Mouse (Mus musculus): ENCODE measurements around the gene Trim69.

Trim69 gene

DNA sequence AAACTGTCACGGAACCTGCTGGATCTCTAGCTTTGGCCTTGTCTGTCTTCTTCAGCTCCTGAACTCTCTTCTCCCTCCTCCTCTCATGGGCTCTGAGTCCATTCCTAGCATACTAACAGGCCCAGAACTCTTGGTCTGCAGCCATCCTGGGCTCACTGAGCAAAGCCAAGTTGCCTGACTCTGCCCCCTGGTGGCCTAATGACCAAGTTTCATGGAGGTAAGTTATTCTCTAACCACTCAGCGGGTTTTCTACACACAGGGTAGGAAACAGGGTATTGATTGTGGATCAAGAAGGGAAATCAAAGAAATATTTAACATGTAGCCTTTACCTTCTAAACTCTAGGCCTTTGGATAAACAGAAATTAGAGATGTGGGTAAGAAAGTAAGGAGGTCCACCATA, at the start of gene Trim69:
Trim69 (plus strand) TSS at position 21 of the 400 bp plus-strand sequence.
- peak; percentile 77 to 89 for DNase-seq

DNA sequence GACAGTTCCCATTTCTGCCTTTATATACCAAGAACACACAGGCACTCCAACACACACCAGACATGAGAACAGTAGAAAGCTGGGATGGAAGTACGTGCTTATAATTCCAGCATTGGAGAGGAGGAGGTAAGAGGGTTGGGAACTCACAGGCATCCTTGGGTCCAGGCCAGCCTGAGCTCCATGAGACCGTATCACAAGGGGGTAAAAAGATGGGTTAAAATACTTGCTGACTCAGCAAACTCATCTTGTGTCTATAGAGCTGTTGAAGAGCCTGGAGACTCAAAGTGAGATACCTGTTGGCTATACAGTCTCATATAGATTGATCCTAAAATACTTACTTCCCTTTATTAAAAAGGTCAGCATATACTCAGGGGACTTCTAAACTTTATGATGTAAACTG, 43.6 kb upstream of the Trim69 start:
- DNase-seq = no peak

DNA sequence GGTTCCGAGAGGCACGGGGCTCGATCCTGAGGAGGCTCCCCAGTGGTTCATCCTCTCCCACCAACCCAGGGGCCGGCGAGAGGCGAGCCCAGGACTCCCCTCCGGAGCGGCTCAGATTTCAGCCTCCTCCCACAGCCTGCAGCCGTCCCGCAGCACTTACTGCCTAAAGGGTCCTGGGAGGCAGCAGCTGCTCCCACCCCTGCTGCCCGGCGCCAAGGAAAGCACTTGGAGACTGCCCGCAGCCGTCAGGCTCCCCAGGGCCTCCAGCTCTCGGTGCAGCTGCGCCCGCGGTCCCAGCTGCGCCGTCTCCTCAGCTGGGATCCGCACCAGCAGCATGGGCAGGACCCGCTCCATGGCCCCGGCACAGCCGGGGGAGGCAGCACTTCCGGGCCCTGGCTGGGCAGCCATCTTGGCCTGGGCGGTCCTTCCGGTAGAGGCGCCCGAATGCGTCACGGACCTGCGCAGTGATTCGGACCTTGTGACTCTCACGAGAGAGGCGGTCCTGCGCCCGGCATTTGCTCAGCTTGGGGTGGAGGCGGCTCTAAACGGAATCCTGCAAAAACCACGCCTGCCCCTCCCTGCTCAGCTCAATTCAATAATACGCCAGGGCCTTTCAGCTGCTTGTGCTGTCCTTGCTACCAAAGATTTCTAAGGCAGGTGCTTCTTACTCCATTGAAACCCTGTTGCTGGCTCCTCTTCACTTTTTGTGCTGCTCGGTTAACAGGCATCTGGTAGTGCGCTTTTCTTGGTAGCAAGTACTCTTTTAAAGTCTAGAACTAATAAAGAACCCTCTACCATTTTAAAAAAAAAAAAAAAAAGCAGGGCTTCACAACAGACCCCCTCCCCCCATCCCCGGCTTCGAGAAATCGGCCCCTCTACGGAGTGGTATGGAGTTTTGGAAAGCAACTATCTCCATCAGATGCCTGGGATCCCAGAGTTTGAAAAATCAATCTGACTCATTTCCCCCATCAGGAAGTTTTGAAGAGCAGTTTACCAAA, 42.2 kb upstream of the Trim69 start, which contains the start of gene Spg11:
Spg11 (minus strand) TSS at position 426 of the 998 bp plus-strand sequence.
- DNase-seq = peak; percentile 97 to 98

DNA sequence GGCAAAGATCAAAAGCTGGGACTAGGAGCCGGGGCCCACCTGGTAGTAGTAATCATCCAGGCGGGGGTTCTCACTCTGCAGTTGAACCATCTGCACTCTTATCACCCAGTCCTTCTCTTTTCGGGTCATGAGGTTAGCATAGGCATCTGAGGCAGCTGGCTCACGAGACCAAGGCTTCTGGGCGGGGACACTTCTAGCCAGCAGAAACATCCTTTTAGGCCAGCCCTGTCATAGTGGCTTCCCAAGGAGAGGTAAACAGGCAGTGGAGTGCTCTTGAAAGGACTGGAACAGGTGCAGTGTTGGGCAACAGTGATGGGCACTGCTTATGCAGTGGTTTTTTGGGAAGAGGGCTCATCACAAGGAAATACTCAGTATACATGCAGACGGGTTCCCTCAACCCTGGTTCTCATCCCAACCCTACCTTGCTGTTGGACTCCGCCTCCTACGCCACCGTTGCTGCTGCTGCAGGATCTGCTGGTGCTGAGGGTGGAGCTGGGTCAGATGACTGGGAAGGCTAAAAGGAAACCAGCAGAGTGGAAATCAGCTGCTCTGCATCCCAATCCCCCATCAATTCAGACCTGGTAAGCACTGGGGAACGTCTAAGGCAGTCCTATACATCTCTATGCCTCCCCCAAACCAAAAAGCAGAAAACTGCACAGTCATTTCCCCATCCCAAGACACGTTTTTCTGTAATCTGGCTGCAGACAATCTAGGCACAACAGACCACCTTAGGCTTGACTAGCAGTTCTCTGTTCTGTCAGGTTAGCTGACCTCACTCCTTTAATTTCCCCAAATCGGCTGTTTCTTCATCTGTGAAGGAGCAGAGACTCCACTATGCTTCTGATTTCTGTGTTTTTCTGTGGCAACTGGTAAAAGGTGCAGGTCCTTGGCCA, 34.6 kb upstream of the Trim69 start:
- DNase-seq = no peak

DNA sequence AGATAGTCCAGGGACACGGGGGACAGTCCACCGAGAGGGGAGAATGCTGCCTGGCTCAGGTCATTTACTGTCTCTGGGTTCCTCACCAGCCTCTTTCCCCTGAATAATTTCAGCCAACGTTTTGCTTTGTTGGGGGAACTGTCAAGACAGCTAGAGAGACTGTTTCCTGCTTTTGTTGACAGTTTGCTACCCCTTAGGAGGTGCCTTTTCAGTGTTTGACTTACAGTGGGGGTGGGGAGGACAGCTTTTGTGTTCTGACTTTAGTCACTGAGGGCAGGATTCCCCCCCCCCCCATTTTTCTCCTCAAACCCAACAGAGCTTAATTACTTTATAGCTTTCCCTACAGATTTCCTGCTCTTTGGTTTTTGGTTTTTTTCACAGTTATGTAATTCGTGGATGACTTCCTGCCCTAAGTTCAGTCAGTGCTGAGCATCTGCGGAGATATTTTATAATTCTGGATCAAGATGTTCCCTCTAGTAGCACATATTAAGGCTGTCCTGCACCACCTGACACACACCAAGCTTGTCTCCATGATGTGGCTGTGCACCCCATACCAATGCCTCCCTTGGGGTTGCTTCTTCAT, 33.6 kb upstream of the Trim69 start:
- no peak for DNase-seq

DNA sequence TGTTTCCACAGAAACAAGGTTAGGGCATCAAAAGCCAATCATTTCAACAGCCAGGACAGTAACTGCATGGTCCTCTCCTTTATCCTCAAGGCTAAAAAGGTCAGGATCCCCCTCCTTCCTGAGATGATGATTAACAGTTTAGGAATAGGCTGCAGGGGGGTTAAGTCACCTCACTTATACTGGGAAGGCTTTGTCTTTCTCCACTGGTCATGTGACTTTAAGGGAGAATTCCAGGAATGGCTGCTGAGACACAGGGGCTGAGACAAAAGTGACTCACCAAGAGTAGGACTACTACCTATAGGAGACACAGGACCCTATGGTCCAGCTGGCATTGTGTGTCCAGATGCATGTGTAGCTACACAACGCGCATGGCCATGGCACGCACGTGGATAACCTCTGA, 32.9 kb upstream of the Trim69 start:
- DNase-seq = no peak

DNA sequence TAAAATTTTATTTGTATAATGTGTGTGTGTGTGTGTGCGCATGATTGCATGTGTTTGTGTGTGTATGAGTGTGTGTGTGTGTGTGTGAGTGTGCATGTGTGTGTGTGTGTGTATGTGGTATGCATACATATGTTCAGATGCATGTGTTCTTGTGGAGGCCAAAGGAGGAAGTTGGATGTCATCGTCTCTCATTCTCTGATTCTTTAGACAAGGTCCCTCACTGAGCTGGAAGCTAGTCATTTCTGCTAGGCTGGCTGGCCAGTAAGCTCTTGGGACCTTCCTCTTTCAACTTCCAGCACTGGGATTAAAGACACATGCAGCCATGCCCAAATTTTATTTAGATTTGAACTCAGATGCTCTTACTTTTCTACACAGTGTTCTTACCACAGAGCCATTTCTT, 28.4 kb upstream of the Trim69 start:
- no peak for DNase-seq

DNA sequence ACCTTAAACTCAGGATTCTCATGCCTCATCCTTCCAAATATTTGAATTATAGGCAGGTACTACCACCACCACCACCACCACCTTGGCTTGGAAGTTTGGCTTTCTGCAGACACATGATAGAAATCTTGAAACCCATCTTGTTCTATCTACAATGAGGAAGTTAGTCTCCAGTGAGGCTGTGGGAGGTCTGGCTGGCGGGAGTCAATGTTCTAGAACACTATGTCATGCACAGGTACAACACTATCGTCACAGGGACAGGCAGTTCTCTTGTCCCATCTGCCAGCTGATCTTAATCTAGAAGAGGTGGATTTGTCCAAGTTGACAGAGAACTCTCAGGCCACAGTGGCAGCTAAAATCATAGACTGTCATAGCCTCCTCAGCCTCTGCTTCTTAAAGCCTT, 27.9 kb upstream of the Trim69 start:
- DNase-seq = no peak

DNA sequence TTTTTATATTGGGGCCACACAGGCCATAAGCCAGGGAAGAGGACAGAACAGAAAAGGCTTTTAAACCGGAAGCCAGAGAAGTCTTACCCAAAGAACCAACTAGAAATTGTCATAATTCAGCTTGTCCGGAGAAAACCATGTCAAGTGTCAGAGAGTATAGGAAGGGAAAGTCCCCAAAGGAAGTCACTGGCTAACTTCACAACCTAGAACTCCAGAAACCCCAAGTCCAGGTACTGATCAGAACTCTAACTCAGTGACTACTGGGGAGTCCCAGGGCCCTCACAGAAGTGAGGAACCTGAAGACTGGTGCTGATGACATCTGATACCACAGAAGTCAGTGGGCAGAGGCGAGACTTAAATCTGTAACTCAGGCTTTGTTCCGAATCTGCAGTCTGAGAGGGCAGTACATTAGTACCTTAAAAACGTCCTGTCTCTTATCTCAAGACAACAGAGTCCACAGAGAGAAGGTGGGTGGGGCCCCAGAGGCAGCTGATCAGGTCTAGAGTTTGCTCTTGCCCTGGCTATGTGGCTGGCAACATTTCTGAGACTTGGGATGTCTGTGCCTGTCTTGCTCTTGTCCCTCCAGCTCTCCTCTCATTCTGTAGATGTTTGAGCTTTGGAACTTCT, 22.5 kb upstream of the Trim69 start:
- DNase-seq = no peak

DNA sequence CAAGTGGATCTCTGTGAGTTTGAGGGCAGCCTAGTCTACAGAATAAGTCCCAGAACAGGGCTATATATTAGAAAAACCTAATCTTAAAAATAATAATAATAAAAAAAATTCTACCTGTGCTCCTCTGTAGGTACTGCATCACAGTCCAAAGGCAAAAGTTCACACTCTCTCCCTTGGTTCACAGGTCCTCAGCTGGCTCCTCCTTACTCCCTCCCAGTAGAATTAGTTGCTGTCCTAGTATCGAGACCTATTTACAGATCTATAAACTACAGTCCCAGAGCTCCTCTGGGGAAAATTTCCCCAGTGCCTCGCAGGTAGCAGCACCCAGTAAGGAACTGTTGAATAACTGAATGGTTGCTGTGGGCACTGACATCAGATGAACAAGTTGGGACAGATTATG, 19.7 kb upstream of the Trim69 start:
- DNase-seq = no peak

DNA sequence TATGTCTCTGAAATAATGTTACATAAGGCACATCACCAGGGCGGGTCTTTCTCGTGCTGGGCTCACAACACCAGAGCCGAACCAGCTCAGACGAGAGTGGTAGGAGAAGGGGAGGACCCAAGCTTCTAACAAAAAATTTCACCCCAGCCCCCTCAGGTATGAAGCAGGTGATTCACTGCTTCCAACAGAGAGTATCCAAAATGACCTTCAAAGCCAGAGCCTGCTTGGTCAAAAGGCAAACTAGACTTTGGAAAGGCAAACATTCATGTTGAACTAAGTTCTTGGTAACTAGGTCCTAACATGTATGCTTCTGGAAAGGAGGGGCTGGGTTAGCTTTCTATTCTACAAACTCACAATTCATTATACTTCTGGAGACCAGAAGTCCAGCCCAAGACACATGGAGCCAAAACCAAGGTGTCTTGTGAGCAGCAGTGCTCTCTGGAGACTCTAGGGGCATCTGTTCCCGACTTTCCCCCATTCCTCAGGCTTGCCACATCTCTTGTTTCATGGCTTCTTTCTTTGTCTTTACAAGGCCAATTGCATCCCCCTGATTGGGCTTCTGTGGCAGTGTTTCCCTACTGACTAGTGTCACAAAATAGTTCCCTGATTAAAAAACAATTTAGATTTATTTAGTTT, 19.1 kb upstream of the Trim69 start:
- DNase-seq = no peak

DNA sequence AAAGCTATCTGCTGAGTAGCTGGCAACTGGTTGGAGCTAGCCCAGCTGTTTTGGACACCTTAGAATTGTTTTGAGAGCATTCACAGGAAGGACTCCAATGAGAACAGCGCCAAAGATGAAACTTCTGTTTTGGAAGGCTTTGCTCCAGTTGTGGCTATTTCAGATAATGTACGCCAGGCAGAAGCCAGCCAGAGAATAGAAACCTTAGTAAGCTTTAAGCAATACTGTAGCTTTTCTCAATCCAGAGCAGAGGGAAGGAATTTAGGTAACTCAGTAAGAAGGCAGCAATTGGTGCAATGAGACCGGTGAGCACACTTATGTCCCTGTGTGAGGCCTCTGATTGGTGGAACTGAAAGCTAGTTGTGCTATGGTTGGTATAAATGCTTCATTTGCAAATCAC, 17.4 kb upstream of the Trim69 start:
- DNase-seq = no peak

DNA sequence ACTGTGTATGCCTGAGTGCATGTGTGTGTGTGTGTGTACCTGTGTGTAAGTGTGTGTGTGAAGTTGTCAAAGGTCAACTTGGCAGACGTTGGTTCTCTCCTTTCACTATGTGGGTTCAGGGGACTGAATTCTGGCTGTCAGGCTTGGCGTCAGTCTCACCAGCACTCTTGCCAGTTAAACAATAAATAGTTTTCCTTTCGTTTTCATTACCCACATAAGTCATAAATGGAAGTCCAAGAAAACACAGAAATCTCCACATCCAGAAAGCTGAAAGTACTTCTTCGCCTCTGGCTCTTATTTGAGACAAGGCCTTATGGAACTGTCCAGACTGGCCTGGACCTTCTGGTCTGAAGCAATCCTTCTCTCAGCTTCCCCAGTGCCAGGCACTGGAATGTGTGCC, 14.7 kb upstream of the Trim69 start:
- DNase-seq = no peak

DNA sequence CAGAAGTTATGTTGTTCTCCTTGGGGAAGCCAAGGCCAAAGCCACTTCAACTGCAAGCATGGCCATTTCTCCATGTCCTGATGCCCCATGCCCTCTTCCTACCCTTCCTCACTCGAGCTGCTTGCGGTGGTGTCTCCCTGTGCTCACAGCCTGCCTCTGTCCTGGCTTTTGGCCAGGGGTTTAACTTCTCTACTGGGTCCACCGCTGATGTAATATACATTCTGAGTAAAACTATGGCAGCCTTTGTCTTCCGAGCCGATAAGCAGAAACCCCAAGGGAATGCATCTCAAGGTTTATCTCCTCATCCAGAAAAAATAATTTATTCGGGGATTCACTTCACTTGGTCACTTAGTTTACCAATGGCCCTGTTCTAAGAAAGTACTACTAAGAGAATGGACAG, 13.8 kb upstream of the Trim69 start:
- DNase-seq = peak in 1 of 2 experiments; percentile 9

DNA sequence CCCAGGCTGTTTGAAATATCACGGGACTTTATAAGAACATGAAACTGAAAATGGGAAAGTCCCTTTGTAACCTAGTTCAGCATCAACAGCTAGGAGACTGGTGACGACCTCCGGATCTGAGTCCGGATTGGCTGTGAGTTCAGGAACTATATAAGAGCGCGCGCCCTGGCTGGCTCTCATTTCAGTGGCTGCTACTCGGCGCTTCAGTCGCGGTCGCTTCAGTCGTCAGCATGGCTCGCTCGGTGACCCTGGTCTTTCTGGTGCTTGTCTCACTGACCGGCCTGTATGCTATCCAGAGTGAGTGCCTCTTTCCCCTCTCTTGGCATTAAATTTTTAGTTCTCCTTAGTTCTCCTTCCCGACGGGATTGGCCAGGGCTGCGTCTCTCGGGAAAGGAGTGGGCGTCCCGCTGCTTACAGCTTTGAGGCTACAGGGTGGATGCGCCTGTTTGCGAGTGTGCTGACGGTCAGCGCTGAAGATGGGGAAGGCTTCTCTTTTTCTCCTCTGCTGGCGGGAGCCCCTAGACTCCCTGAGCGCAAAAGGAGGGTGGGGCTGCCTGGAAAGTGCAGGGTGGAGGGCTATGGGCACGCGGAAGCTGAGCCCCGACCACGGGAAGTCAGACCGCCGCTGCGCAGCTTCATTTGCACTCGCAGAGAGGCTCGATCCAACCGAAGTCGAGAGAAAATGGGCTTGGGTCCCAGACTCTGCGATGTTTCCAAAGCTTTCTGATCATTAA, 12.8 kb upstream of the Trim69 start, which contains the start of gene B2m:
B2m (plus strand) TSS at position 179 of the 734 bp plus-strand sequence.
- peak; percentile 88 to 91 for DNase-seq

DNA sequence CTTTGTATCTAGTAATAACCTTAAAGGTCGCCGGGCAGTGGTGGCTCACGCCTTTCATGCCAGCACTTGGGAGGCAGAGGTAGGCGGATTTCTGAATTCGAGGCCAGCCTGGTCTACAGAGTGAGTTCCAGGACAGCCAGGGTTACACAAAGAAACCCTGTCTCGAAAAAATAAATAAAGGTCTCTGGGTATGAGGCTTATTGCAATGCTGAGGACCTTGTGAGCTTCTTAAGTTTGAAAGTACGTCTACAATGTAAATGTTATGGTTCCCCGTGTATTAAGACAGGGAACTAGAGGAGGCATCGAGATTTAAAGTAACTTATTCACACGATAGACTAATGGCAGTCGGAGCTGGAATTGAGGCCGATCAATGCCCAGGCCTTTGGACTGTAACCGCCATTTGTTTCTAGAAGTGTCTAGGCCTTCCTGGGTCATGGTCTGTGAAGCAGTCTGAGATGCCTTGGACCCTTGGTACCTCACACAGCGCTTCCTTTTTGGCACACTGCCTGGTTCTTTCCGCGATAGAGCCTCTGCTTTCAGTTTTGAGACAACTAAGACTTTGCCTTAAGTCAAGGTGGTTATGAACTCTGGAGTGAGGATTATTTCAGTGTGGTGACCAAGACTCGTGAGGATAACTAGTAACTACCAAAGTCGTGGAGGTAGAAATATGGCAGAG, 12.1 kb upstream of the Trim69 start:
- DNase-seq = peak in 1 of 2 experiments; percentile 22

DNA sequence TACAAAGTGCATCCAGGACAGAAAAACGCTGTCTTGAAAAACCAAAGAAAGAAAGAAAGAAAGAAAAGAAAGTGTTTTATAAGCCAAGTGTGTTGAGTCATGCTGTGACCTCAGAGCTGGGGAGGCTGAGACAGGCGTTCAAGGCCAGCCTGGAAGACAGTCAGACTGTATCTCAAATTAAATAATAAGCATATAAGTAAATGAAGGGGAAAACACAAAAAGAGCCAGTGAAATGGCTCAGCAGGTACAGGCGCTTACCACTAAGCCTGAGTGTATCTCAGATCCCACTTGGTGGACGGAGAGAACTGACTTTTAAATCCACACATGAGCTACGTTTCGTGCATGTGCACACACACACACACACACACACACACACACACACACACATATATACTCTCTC, 11.2 kb upstream of the Trim69 start:
- DNase-seq = no peak

DNA sequence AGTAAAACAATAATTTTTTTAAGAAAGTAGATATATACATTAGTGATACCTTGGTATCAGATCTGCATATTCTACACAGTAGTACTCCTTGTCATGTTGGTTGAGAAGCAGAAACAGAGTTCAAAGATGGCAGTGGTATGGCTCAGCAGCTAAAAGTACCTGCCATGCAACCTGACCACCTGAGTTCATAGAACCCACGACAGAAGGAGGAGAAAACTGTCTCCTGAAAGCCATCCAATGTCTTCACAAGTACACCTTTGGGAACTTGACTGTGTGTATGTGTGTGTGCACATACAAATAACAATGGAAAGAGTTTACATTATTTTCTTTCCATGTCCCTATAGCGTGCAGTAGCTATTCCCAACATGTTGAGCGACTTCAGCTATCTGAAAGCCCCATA, 10.8 kb upstream of the Trim69 start:
- DNase-seq = no peak

DNA sequence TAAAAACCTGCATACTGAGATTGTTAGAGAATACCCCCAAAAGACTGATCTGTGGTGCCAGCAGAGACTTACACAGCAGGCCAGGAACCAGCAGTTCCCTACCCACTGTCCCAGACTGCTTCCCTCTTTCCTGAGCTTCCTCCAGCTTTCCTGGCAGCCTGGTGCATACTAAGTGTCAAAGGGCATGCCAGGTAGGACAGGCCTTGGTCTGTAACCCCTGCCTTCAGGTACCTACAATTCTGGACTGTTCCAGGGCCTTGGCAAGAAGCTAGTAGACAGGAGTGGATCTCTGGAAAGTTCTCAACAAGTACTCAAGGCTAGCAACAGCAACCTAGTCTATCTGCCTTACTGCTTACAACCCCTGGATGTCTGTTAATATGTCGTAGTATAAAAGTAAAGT, 9.3 kb upstream of the Trim69 start:
- no peak for DNase-seq

DNA sequence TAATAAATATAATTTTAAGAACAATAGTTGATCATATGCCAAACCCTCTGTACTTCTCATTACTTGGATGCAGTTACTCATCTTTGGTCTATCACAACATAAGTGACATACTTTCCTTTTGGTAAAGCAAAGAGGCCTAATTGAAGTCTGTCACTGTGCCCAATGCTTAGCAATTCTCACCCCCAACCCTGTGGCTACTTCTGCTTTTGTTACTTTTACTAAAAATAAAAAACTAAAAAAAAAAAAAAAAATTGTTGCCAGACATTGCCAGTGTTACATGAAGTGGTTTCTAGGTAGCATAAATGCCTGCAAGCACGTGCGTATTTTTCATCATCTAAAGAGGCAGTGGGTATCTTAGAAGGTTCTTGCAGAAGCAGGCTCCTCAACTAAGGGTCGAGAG, 7.7 kb upstream of the Trim69 start:
- DNase-seq = no peak
